Mouse (Mus musculus) adrenal gland, adult (tissue): ENCODE data around the gene Banp.
A peak's percentile ranks its signal among the peaks of the same experiment; 100 is the strongest.

Experiments
- DNase-seq, 2 experiments: peaks; one replicate each; pipeline ENCODE4 v3.0.0; 2022 to 2023; ENCODE audit warnings: low spot score in 1 of 2; ENCODE audit not compliant: inconsistent age in 2 of 2

Gene Banp

GRCm38 (mm10) chr8:121949941-121950748, 595 bp downstream of the Banp start:
- DNase-seq = peak; percentile 99 to 100

GRCm38 (mm10) chr8:121950749-121951655, 1.5 kb downstream of the Banp start:
- DNase-seq = peak; percentile 82 to 90

- peak; percentile 39 to 57 for DNase-seq
These were observed 2.1 kb downstream of the Banp start for GRCm38 (mm10) chr8:121951656-121952009.

- DNase-seq = no peak
These were observed 2.6 kb downstream of the Banp start for GRCm38 (mm10) chr8:121952122-121952521.

GRCm38 (mm10) chr8:121952800-121953199, 3.2 kb downstream of the Banp start:
- DNase-seq = no peak

- DNase-seq = no peak
These were observed 4.4 kb downstream of the Banp start for GRCm38 (mm10) chr8:121953821-121954545.

- no peak for DNase-seq
These were observed 5.5 kb downstream of the Banp start for GRCm38 (mm10) chr8:121954981-121955555.

- no peak for DNase-seq
These were observed 6.4 kb downstream of the Banp start for GRCm38 (mm10) chr8:121955825-121956500.

GRCm38 (mm10) chr8:121958395-121958794, 8.8 kb downstream of the Banp start:
- no peak for DNase-seq

GRCm38 (mm10) chr8:121962892-121963291, 13.3 kb downstream of the Banp start:
- no peak for DNase-seq

- DNase-seq = no peak
These were observed 15.4 kb downstream of the Banp start for GRCm38 (mm10) chr8:121964716-121965512.

GRCm38 (mm10) chr8:121966110-121966509, 16.6 kb downstream of the Banp start:
- DNase-seq = no peak

GRCm38 (mm10) chr8:121966714-121967448, 17.3 kb downstream of the Banp start:
- peak; percentile 55 to 72 for DNase-seq

GRCm38 (mm10) chr8:121967977-121968376, 18.4 kb downstream of the Banp start:
- peak in 1 of 2 experiments; percentile 78 for DNase-seq

GRCm38 (mm10) chr8:121968542-121968941, 19.0 kb downstream of the Banp start:
- DNase-seq = peak in 1 of 2 experiments; percentile 72

GRCm38 (mm10) chr8:121970225-121970624, 20.7 kb downstream of the Banp start:
- DNase-seq = no peak

- no peak for DNase-seq
These were observed 22.0 kb downstream of the Banp start for GRCm38 (mm10) chr8:121971488-121972058.

- DNase-seq = no peak
These were observed 24.4 kb downstream of the Banp start for GRCm38 (mm10) chr8:121973906-121974305.
